Mouse (Mus musculus): ENCODE results near the gene Slc23a4. TPM values are rescaled to one million over a fixed set of nuclear protein-coding genes. Genes with fewer than 3 reads are reported as not detected.

Slc23a4 gene
- polyA plus RNA-seq, 1 experiment, result not detected

DNA sequence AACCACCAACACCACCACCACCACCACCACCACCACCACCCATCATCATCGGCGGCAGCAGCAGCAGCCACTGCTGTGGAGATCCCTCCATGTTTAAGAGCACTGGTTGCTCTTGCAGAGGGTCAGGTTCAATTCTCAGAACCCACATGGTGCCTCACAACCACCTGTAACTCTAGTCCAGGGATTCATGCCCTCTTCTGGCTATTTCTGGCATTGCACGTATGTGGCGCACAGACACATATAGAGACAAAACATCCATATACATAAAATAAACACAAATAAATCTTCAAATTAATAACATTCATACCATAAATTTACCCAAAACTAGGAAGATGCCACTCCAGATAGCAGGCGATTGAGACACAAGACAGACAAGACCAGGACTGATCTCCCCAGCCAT, 22.5 kb upstream of the Slc23a4 start:
- no peaks in the 10 kb centered on the region; the same call in 1 of the 2 replicates for H3K4me1 ChIP-seq (ENCODE audit: control insufficient read depth, insufficient read depth, low read length)
- no peak overlapping the region for H3K27ac ChIP-seq (ENCODE audit: insufficient read depth, low read depth, low read length)
- H3K4me3 ChIP-seq (ENCODE audit: insufficient read depth, low read depth, low read length), result no peak overlapping the region
- 88% methylated on average over 5 of the region's 5 CpGs for WGBS
- no peak for TF ChIP-seq CTCF (IDR thresholded peaks at IDR 0.05; ENCODE audit: insufficient read depth, low read depth, low read length)
- no peak for TF ChIP-seq POLR2A (IDR thresholded peaks at IDR 0.05; ENCODE audit: insufficient read depth, low read depth, low read length)

DNA sequence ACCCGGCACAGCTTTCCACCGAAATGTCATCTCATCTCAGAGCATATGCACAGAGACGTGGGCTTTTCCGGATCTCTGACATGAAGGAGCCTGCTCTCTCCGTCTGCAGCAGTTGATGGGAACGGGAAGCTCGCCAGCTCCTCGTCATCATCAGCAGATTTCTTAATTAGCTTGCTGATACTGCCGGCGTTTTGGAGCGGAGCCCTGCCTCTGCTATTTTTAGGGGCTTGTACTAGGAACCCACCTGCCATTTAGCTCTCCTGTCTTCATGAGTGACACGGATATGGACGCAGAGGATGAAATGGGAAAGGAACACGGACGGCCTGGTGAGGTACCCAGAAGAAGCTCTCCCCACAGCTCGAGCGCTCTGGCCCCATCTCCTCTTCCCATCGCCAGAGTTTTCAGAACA, 14.1 kb upstream of the Slc23a4 start:
- TF ChIP-seq POLR2A (IDR thresholded peaks at IDR 0.05; ENCODE audit: insufficient read depth, low read depth, low read length) (no peak), CTCF (IDR thresholded peaks at IDR 0.05; ENCODE audit: insufficient read depth, low read depth, low read length) (no peak)
- WGBS, result 28% methylated on average over 18 of the region's 18 CpGs
- no peak overlapping the region for H3K27ac ChIP-seq (ENCODE audit: insufficient read depth, low read depth, low read length)
- H3K4me3 ChIP-seq (ENCODE audit: insufficient read depth, low read depth, low read length), result peak overlapping the region; percentile 0; the same call in 1 of the 2 replicates
- no peaks in the 10 kb centered on the region for H3K4me1 ChIP-seq (ENCODE audit: control insufficient read depth, insufficient read depth, low read length)

DNA sequence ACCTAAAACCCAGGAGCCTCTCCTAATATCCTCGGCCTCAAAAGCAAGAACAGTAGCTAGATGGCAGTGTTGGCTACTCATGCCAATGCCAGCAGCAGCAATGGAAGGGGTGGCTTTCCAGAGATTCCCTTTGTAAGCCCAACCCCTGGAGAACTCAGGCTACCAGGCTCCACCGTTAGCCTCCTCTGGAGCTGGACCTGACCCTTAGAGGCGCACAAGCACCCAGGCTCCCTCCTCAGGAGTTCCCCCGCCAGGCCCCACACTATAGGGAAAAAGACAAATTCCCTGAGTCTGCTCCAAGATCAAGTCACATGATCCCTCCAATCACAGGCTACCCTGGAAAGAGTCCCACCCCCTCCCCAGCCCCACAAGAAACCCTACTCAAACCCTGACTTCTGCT, 10.9 kb upstream of the Slc23a4 start:
- no peak for TF ChIP-seq CTCF (IDR thresholded peaks at IDR 0.05; ENCODE audit: insufficient read depth, low read depth, low read length)
- TF ChIP-seq POLR2A (IDR thresholded peaks at IDR 0.05; ENCODE audit: insufficient read depth, low read depth, low read length), result no peak
- WGBS, result 20% methylated on average over 4 of the region's 4 CpGs
- Histone ChIP-seq H3K4me3 (ENCODE audit: insufficient read depth, low read depth, low read length) (0 out of 2 replicates have a peak overlapping the region, but pooled peaks have one; percentile 14), H3K4me1 (ENCODE audit: control insufficient read depth, insufficient read depth, low read length) (no peaks in the 10 kb centered on the region), H3K27ac (ENCODE audit: insufficient read depth, low read depth, low read length) (no peak overlapping the region)

DNA sequence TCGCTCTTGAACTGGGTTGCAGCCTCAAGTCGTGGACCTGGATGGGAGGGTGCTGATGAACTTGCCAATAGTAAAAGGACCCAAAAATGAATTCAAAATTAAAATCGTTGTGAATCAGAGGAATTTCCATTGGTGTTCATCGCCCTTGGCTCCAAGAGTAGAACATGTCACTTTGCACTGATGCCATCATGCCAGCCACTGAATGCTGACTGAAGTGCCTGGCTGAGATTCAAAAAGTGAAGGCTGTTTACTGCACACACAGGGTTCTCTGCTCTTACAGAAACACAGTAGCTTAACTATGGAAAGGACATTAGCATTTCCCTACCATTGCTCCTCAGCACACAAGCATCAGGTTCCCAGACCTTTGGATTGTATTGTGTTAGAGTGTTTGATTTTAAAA, 8.3 kb upstream of the Slc23a4 start:
- Histone ChIP-seq H3K4me1 (ENCODE audit: control insufficient read depth, insufficient read depth, low read length) (no peaks in the 10 kb centered on the region), H3K4me3 (ENCODE audit: insufficient read depth, low read depth, low read length) (no peak overlapping the region), H3K27ac (ENCODE audit: insufficient read depth, low read depth, low read length) (no peak overlapping the region)
- TF ChIP-seq CTCF (IDR thresholded peaks at IDR 0.05; ENCODE audit: insufficient read depth, low read depth, low read length) (no peak), POLR2A (IDR thresholded peaks at IDR 0.05; ENCODE audit: insufficient read depth, low read depth, low read length) (no peak)
- WGBS, result 77% methylated on average over 4 of the region's 4 CpGs

DNA sequence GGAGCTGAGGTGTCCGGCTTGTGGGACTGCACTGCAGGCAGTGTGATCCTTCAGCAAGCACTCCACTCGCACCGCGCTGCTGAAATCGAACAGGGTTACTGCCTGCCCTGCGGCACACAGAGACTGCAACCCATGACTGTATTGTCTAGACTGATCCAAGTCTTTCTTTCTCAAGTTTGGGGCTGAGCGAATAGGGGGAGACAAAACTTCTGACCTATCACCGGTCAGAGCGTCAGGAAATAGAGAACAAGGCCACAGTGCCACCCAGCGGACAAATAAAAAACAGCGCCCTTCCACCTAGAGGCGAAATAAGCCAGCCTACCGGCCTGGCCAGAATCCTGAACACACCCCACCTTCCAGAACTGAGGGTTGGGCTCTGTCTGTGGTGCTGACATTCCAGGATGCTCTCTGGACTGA, 7.1 kb upstream of the Slc23a4 start:
- no peak overlapping the region for H3K27ac ChIP-seq (ENCODE audit: insufficient read depth, low read depth, low read length)
- 4% methylated on average over 13 of the region's 13 CpGs for whole genome bisulfite sequencing
- no peak for TF ChIP-seq POLR2A (IDR thresholded peaks at IDR 0.05; ENCODE audit: insufficient read depth, low read depth, low read length)
- TF ChIP-seq CTCF (IDR thresholded peaks at IDR 0.05; ENCODE audit: insufficient read depth, low read depth, low read length), result peak; percentile 75
- no peaks in the 10 kb centered on the region for H3K4me1 ChIP-seq (ENCODE audit: control insufficient read depth, insufficient read depth, low read length)
- peak overlapping the region; percentile 19; the same call in 1 of the 2 replicates for H3K4me3 ChIP-seq (ENCODE audit: insufficient read depth, low read depth, low read length)

DNA sequence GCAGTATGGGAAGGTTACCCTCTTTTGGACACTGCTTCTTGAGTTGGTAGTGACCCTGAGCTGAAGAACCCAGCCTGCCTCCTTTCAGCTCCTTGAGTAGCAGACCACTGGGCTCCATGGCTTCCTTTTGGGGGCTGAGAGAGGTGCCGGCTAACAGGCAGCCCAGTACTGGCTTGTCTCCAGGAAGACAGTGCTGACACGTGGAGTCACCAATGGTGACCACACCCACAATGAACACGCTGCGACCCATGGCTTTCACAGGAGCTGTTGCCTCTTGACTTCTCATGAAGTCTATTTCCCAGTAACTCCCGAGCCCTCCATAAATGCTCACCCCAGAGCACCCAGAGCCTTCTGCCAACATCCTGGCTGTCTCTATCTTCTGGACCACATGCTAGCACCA, 6.5 kb upstream of the Slc23a4 start:
- WGBS, result 60% methylated on average over 5 of the region's 5 CpGs
- no peak overlapping the region for H3K4me3 ChIP-seq (ENCODE audit: insufficient read depth, low read depth, low read length)
- TF ChIP-seq CTCF (IDR thresholded peaks at IDR 0.05; ENCODE audit: insufficient read depth, low read depth, low read length), result no peak
- TF ChIP-seq POLR2A (IDR thresholded peaks at IDR 0.05; ENCODE audit: insufficient read depth, low read depth, low read length), result no peak
- no peak overlapping the region for H3K27ac ChIP-seq (ENCODE audit: insufficient read depth, low read depth, low read length)
- no peaks in the 10 kb centered on the region for H3K4me1 ChIP-seq (ENCODE audit: control insufficient read depth, insufficient read depth, low read length)

DNA sequence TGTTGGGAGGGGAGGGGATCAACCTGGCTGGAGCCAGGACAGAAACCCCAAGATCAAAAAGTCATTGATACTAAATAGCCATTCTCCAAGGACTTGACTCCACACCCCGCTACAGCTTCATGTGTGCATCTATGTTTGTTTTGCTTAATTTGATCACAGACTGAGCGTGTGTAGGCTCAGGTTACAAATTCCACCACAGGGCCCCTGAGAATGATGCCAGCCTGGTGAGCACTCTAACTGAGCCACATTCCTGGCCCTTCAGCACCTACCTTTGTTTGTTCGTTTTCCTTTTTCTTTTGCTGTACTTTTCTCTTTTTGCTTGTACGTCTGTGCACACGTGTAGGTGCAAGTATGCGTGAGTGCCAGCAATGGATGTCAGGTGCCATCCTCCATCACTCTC, 1.1 kb upstream of the Slc23a4 start:
- H3K27ac ChIP-seq (ENCODE audit: insufficient read depth, low read depth, low read length), result no peak overlapping the region
- no peak for TF ChIP-seq CTCF (IDR thresholded peaks at IDR 0.05; ENCODE audit: insufficient read depth, low read depth, low read length)
- TF ChIP-seq POLR2A (IDR thresholded peaks at IDR 0.05; ENCODE audit: insufficient read depth, low read depth, low read length), result no peak
- peaks cover 6% of the 10 kb centered on the region for H3K4me1 ChIP-seq (ENCODE audit: control insufficient read depth, insufficient read depth, low read length)
- 87% methylated on average over 6 of the region's 6 CpGs for WGBS
- no peak overlapping the region for H3K4me3 ChIP-seq (ENCODE audit: insufficient read depth, low read depth, low read length)

DNA sequence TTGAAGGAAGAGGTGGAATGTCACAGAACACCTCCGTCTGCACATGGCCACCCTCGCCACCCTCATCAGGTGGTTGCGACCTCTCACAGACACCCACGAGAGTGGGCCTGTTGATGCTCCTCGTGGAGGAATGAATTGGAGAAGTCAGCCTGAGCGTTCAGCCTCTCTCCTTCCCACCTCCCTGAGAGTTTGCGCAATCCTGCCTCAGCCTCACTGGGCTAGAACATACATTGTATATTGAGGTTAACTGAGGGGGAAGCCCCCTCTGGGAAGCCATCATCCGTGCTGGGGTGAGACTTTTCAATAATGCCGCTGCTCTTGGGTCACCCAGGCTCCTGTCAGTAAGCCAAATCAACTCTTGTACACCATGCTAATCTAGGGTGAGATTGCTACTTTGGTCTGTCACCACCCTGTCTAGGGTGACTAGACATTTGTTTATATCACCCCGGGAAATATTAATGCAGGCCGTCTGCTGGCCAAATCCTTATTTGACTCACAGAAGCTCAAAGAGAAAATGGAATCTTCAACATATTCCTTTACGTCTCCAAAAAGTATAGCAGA, 1.0 kb downstream of the Slc23a4 start:
- whole genome bisulfite sequencing, result 93% methylated on average over 12 of the region's 12 CpGs
- H3K27ac ChIP-seq (ENCODE audit: insufficient read depth, low read depth, low read length), result no peak overlapping the region
- no peak overlapping the region for H3K4me3 ChIP-seq (ENCODE audit: insufficient read depth, low read depth, low read length)
- peaks cover 6% of the 10 kb centered on the region for H3K4me1 ChIP-seq (ENCODE audit: control insufficient read depth, insufficient read depth, low read length)
- no peak for TF ChIP-seq POLR2A (IDR thresholded peaks at IDR 0.05; ENCODE audit: insufficient read depth, low read depth, low read length)
- no peak for TF ChIP-seq CTCF (IDR thresholded peaks at IDR 0.05; ENCODE audit: insufficient read depth, low read depth, low read length)

DNA sequence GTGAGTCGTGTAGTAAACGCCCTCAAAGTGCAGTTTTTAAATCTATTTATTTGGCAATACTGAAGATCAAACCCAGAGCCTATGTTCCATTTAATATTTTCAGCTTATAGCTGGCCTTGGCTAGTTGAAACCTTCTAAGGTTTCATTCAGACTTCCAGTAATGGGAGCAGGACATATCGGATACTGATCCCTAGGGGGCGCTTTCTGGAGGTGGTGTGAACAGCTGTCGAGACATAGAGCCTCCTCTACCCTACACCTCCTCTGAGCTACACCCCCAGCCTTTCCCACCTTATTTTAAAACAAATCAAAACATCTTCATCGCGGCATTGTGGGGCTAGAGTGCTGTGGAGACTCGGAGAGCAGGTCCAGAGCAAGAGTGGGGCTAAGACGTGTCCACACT, 7.5 kb downstream of the Slc23a4 start:
- Histone ChIP-seq H3K4me1 (ENCODE audit: control insufficient read depth, insufficient read depth, low read length) (no peaks in the 10 kb centered on the region), H3K27ac (ENCODE audit: insufficient read depth, low read depth, low read length) (no peak overlapping the region), H3K4me3 (ENCODE audit: insufficient read depth, low read depth, low read length) (no peak overlapping the region)
- no peak for TF ChIP-seq CTCF (IDR thresholded peaks at IDR 0.05; ENCODE audit: insufficient read depth, low read depth, low read length)
- 72% methylated on average over 9 of the region's 9 CpGs for WGBS

DNA sequence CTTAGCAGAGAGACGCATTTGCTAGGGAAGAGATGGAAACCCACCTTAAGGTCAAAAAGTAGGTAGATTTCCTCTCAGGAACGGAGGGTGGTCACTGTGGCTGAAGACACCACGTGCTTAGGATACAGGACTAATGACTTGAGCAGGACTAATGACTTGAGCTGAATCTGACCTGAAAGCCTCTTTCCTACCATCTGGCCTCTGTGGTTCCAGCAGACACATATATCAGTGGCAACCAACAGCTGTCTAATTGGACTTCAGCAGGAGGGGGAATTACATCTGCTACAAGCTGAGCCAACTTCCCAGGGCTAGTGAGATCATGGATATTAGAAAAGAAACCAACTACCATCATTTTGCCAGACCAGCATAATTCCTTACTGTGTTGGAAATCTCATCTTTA, 8.9 kb downstream of the Slc23a4 start:
- 89% methylated on average over 3 of the region's 3 CpGs for WGBS
- Histone ChIP-seq H3K4me1 (ENCODE audit: control insufficient read depth, insufficient read depth, low read length) (no peaks in the 10 kb centered on the region), H3K27ac (ENCODE audit: insufficient read depth, low read depth, low read length) (no peak overlapping the region), H3K4me3 (ENCODE audit: insufficient read depth, low read depth, low read length) (no peak overlapping the region)
- TF ChIP-seq CTCF (IDR thresholded peaks at IDR 0.05; ENCODE audit: insufficient read depth, low read depth, low read length) (no peak), POLR2A (IDR thresholded peaks at IDR 0.05; ENCODE audit: insufficient read depth, low read depth, low read length) (no peak)

Data from olfactory bulb, adult 2 months (tissue).